Mouse (Mus musculus) c-Kit-positive CD71-positive TER-119-positive erythroid progenitor cells, embryonic 14.5 days (primary cell): ENCODE results near the gene Csf3r.

Source experiments
- DNase-seq: peaks from one replicate; pipeline ENCODE4 v3.0.0-alpha.2; 2013; ENCODE audit warnings: low spot score

Gene Csf3r

GRCm38 (mm10) chr4:126057207-126058133, 33.1 kb downstream of the Csf3r start:
- peak; percentile 53 for DNase-seq

GRCm38 (mm10) chr4:126058134-126058996, 34.0 kb downstream of the Csf3r start, which contains the start of gene Oscp1:
TSS of gene Oscp1 (plus strand) at chr4:126058565.
- DNase-seq = peak; percentile 93

GRCm38 (mm10) chr4:126058997-126059362, 34.6 kb downstream of the Csf3r start:
- DNase-seq = no peak

GRCm38 (mm10) chr4:126062856-126063255, 38.5 kb downstream of the Csf3r start:
- peak; percentile 33 for DNase-seq

GRCm38 (mm10) chr4:126065241-126065640, 40.9 kb downstream of the Csf3r start:
- no peak for DNase-seq

GRCm38 (mm10) chr4:126067401-126068077, 43.2 kb downstream of the Csf3r start:
- no peak for DNase-seq

GRCm38 (mm10) chr4:126068842-126069241, 44.5 kb downstream of the Csf3r start:
- no peak for DNase-seq

GRCm38 (mm10) chr4:126077833-126078232, 53.5 kb downstream of the Csf3r start:
- no peak for DNase-seq

- DNase-seq = no peak
These were observed 54.9 kb downstream of the Csf3r start for GRCm38 (mm10) chr4:126079266-126079665.

GRCm38 (mm10) chr4:126081601-126082000, 57.3 kb downstream of the Csf3r start:
- no peak for DNase-seq

- DNase-seq = no peak
These were observed 58.7 kb downstream of the Csf3r start for GRCm38 (mm10) chr4:126083021-126083420.

GRCm38 (mm10) chr4:126084382-126084781, 60.0 kb downstream of the Csf3r start:
- no peak for DNase-seq

GRCm38 (mm10) chr4:126085996-126086576, 61.7 kb downstream of the Csf3r start:
- peak; percentile 82 for DNase-seq

GRCm38 (mm10) chr4:126090101-126090847, 65.9 kb downstream of the Csf3r start:
- DNase-seq = no peak

- DNase-seq = no peak
These were observed 66.4 kb downstream of the Csf3r start for GRCm38 (mm10) chr4:126090848-126091124.

- no peak for DNase-seq
These were observed 67.5 kb downstream of the Csf3r start for GRCm38 (mm10) chr4:126091873-126092272.
